Mouse (Mus musculus) layer of hippocampus, adult 2 months (tissue): Measurements from ENCODE around the gene Eya4. TPM values are rescaled to one million over a fixed set of nuclear protein-coding genes. Genes with fewer than 3 reads are reported as not detected.

Experiments used
- DNase-seq, 2 experiments: peaks; one replicate each; pipeline ENCODE4 v3.0.0; 2022; ENCODE audit warnings: low spot score in 2 of 2
- H3K27ac ChIP-seq: fragments of 200-600 bp; 2 replicates; pipeline ENCODE4 v1.8.1; 2022
- H3K4me3 ChIP-seq: fragments of 200-600 bp; 2 replicates; pipeline ENCODE4 v1.8.1; 2022; ENCODE audit warnings: mild to moderate bottlenecking
- CTCF ChIP-seq: fragments of 200-600 bp; conservative IDR thresholded peaks from 2 replicates; pipeline ENCODE4 v1.8.1; 2022; ENCODE audit warnings: antibody characterized with exemption, mild to moderate bottlenecking, moderate library complexity
- total RNA-seq, 2 experiments: library from RNA; stranded (reverse); gene quantifications; 2 replicates each; pipeline ENCODE4 v1.2.3; 2021

The Eya4 gene
- total RNA-seq, 2 experiments from 2014 or later = 5.5 to 6.3 TPM

- Histone ChIP-seq H3K4me3 (no peak overlapping the region), H3K27ac (no peak overlapping the region)
- no peak for TF ChIP-seq CTCF
- DNase-seq = no peak
These were observed 242.5 kb downstream of the Eya4 start for GRCm38 (mm10) chr10:23108122-23108521.

DNA sequence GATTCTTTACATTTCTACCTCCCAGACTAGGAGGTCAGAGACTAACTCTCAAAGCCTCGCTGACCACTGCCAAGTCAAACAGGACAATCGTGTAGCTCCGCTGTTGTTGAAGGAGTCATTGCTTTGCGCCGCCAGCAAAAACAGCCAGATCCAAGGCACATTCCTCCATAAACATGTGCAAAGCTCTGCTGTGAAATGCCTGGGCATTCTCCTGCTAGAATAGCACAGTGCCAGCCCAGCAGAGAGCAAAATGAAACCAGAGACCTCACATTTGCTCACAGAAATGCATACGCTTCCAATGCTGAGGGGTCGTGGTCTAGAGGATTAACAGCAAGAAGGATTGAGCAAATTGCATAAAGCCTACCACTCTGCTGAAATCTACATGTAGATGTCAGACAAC lies 258.1 kb downstream of the Eya4 start:
- no peak for DNase-seq
- H3K4me3 ChIP-seq = no peak overlapping the region
- no peak overlapping the region for H3K27ac ChIP-seq
- no peak for TF ChIP-seq CTCF

GRCm38 (mm10) chr10:23091552-23091951 lies 259.0 kb downstream of the Eya4 start:
- no peak for TF ChIP-seq CTCF
- H3K4me3 ChIP-seq = no peak overlapping the region
- no peak for DNase-seq
- H3K27ac ChIP-seq = no peak overlapping the region

GRCm38 (mm10) chr10:23090323-23090722 lies 260.3 kb downstream of the Eya4 start:
- Histone ChIP-seq H3K4me3 (no peak overlapping the region), H3K27ac (no peak overlapping the region)
- DNase-seq = no peak
- no peak for TF ChIP-seq CTCF

DNA sequence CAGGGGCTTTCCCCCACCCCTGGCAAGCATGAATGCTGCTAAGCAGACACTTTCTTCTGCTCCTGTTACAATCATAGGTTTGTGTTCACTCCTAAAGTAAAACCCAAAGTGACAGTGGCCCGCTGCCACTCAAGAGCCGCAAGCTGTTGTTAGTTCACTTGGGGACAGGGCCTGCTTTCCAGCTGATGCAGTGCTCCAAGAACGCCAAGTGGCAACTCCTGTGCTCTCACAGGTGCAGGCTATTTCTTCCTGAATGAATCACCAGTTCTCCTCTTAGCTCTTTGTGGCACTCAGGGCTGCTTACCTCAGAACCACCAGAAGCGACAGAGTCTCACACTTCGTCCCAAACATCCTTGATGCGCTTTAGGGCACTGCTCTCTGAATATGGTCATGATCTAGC lies 261.3 kb downstream of the Eya4 start:
- no peak for TF ChIP-seq CTCF
- Histone ChIP-seq H3K4me3 (no peak overlapping the region), H3K27ac (no peak overlapping the region)
- DNase-seq = no peak

DNA sequence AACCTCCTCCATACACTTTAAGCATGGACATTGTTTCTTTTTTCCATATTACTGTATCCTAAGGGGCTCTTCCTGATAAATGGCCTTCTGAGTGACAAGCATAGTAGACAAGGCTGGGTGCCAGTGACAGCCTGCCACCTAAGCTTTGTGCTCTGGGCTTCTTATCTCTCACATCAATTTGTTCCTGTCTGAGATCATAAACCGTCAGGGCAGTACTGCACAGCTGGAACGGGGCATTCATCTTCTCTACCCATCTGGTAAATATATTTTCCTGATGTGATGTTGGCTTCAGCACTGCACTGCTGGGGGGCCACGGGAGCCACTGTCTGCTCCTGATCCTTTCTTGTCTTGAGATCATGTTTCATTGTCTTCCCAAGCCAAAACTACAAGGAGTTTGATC lies 261.8 kb downstream of the Eya4 start:
- no peak overlapping the region for H3K27ac ChIP-seq
- DNase-seq = no peak
- no peak overlapping the region for H3K4me3 ChIP-seq
- TF ChIP-seq CTCF = no peak

DNA sequence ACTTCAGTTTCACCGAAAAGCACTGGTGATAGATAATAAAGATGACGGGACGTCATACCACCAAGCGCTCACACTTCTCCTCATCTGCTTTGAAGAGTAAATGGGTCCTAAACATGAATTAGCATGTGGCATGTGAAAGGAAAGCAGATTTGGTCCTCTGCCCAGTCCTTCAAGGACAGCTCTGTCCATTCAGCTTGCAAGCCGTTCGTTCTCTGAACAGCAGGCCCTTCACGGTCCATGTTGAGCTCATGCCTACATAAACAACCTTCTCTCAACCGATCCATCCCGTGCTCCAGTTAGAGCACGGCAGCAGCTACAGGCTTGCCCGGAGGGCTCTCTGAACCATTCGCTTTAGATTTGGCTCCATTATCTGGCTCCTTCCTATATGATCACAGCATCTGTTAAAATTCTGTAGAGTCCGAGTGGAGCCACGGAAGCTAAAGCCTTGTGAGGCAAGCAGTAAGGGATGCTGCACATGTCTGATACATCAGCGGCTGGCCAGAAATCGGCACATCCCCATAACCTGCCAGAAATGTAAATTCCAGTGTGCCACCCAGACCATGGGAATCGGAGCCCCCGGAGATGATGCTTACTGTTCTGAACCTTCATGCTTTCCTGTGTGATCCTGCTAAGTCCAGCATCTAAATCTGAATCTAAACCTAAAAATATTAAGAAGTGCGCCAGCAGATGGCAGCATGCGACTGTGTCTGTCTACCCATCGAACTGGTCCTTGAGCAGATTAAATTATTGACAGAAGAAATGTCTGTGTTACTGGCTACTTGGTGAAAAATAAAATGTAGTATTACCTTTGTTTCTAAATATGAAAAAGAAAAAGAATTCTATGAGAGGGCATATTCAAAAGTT lies 264.0 kb downstream of the Eya4 start:
- peak; percentile 89 for TF ChIP-seq CTCF
- H3K27ac ChIP-seq = no peak overlapping the region; the same call in 1 of the 2 replicates

DNA sequence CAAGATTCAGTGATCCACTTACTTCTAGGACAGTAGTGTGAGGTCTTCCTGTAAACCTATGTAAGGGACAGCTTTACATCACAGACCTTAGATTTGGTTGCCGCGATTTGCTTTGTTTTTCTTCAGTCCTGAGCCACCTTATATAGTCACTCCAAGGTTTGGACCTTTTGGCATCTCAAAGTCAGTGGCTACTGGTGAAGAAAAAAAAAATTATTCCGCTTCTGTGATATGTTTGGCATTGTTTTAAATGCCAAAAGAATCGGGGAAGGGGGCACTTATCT lies 269.1 kb downstream of the Eya4 start:
- no peak for DNase-seq
- TF ChIP-seq CTCF = no peak; the same call in 1 of the 2 replicates

More for the DNA sequence above, 264.0 kb downstream of the Eya4 start:
- DNase-seq = peak; percentile 63 to 77
- H3K4me3 ChIP-seq = no peak overlapping the region

GRCm38 (mm10) chr10:23080749-23081547 lies 269.6 kb downstream of the Eya4 start:
- H3K27ac ChIP-seq = no peak overlapping the region
- peak; percentile 61 to 92 for DNase-seq
- peak; percentile 99 for TF ChIP-seq CTCF
- H3K4me3 ChIP-seq = no peak overlapping the region; the same call in 1 of the 2 replicates

More for the DNA sequence above, 269.1 kb downstream of the Eya4 start:
- Histone ChIP-seq H3K4me3 (no peak overlapping the region), H3K27ac (no peak overlapping the region)

DNA sequence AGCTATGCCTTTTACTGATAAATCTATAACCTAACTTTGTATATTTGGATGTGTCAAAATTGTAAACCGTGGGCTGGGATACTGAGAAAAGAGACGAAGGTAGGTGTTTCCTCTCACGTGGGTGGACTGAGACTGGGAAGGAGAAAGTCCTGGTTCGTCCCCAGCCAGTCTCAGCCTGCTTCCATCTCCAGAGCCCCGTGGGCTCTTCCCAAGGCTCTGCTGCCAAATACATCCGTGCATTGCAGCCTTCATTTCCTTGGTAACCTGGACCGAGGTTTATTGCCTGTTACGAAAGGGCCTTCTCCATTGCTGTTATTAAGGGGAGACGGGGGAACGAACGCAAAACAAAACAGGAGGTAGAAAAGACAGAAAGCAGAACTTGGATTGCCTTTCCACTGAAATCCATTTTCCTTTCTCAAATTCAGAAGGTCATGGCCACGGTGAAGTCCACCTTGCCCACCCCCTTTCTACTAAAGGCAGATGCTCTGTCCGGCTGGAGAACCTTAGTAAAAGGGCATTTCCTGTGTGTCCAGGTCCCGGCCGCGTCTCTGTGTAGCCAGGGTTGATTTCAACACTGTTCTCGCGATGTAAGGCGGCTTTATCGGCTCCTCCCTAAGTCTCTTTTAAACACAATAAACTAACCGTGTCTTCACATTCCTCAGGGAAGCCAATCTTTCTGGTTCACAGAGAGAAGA lies 273.7 kb downstream of the Eya4 start:
- H3K27ac ChIP-seq = no peak overlapping the region
- DNase-seq = no peak
- peak overlapping the region; percentile 49 for H3K4me3 ChIP-seq
- TF ChIP-seq CTCF = no peak

DNA sequence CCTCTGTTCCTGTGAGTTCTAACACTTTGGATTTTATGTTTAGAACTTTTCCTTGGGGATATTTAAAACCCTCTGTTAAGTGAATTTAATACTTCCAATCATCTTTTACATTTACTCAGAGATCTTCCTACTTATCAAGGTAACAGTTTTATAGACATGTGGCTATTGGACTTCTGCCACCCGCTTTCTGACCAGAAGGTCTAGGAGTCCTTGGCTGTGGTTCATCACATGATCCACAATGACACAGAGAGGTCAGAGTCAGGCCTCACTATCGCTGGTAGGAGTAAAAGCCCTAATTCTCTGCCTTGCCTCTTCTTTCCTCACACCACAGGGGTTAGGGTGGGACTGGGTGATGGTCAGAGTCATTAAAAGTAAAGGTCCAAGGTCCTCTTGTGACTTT lies 277.2 kb downstream of the Eya4 start:
- no peak for DNase-seq

DNA sequence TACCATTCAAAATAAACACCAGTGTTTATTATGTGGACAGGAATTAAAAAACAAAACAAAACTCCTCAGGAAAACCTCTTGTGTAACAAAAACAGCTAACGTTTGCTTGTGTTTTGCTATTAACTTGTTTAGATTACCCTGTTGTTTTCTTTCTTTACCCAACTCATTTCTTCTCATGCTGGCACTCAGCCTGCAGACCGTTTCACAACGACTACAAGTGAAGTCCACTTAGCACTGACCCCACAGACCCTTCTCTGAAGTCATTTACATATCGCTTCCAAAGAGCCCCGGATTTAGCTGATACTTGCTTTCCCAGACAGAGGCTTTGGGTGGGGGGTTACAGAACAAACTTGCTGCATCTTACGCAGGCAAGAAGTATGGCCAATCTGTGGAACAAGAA lies 286.9 kb downstream of the Eya4 start:
- no peak for TF ChIP-seq CTCF
- H3K4me3 ChIP-seq = no peak overlapping the region
- H3K27ac ChIP-seq = no peak overlapping the region
- DNase-seq = no peak

More for the DNA sequence above, 277.2 kb downstream of the Eya4 start:
- TF ChIP-seq CTCF = no peak
- no peak overlapping the region for H3K27ac ChIP-seq
- H3K4me3 ChIP-seq = no peak overlapping the region

DNA sequence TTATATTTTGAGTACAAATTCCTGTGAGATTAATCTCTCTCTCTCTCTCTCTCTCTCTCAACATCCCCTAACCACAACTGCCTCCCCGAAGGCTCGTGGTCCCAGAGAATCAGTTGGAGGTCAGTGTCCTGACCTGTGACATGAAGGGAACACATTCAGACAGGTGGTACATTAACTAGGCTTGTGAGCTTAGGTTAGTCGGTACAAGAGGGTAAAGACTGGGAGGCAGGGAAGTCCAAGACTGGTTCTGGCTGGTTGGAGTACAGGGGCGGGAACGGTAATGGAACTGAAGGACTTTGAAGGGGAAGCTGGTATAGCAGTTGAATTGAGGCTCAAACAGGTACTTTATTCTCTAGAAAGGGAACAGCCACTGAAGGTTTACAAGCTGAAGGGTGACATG lies 287.9 kb downstream of the Eya4 start:
- TF ChIP-seq CTCF = no peak
- Histone ChIP-seq H3K4me3 (no peak overlapping the region), H3K27ac (no peak overlapping the region)
- no peak for DNase-seq

GRCm38 (mm10) chr10:23060694-23061060 lies 289.9 kb downstream of the Eya4 start:
- no peak for DNase-seq
- TF ChIP-seq CTCF = no peak
- Histone ChIP-seq H3K4me3 (no peak overlapping the region), H3K27ac (no peak overlapping the region)
